Mouse (Mus musculus): Measurements from ENCODE around the gene Mgat4a. TPM values are rescaled to one million over a fixed set of nuclear protein-coding genes. Genes with fewer than 3 reads are reported as not detected.

Mgat4a gene
- polyA plus RNA-seq, 1 experiment from 2014 or later: 4.2 TPM

Other genes starting within 250 kb of the Mgat4a start
- gene Inpp4a, start 241.2 kb downstream of the Mgat4a start, polyA plus RNA-seq (2016; fragmentation: Nextera tagmentation; extraction: Ambion mirVana): 7.9 and 11.3 TPM in 2 replicates
- gene Coa5, start 110.9 kb downstream of the Mgat4a start, polyA plus RNA-seq (2016; fragmentation: Nextera tagmentation; extraction: Ambion mirVana): 57.5 and 63.1 TPM in 2 replicates
- 102 and 115 TPM in 2 replicates for gene Unc50, start 110.9 kb downstream of the Mgat4a start, polyA plus RNA-seq (2016; fragmentation: Nextera tagmentation; extraction: Ambion mirVana)
- gene 2010300C02Rik, start 179.1 kb upstream of the Mgat4a start, polyA plus RNA-seq (2016; fragmentation: Nextera tagmentation; extraction: Ambion mirVana): 0.66 and 1.2 TPM in 2 replicates

All from limb, embryonic 10.5 days (tissue).